Mouse (Mus musculus) liver, embryonic 15.5 days (tissue): ENCODE data around the gene Cobl. TPM values are rescaled to one million over a fixed set of nuclear protein-coding genes. Genes with fewer than 3 reads are reported as not detected.

Source experiments
- ATAC-seq: fragments of 200-750 bp; cut with Nextera tagmentation; 2 replicates; pipeline ENCODE4 v1.8.0; 2017; ENCODE audit warnings: moderate number of reproducible peaks, mild to moderate bottlenecking, moderate library complexity; ENCODE audit not compliant: insufficient read depth
- H3K27ac ChIP-seq: fragments of 300-500 bp; sonication (generic); replicated peaks from 2 replicates; pipeline ENCODE4 v1.5.1; 2015; ENCODE audit warnings: mild to moderate bottlenecking, inconsistent platforms
- H3K27me3 ChIP-seq: fragments of 300-500 bp; sonication (generic); 2 replicates; pipeline ENCODE4 v1.6.1; 2015; ENCODE audit warnings: mild to moderate bottlenecking, inconsistent platforms
- H3K36me3 ChIP-seq: fragments of 300-500 bp; sonication (generic); replicated peaks from 2 replicates; pipeline ENCODE4 v1.6.1; 2015; ENCODE audit warnings: moderate library complexity, mild to moderate bottlenecking, inconsistent platforms
- H3K4me1 ChIP-seq: fragments of 300-500 bp; sonication (generic); replicated peaks from 2 replicates; pipeline ENCODE4 v1.6.1; 2015; ENCODE audit warnings: inconsistent platforms
- H3K4me2 ChIP-seq: fragments of 300-500 bp; sonication (generic); 2 replicates; pipeline ENCODE4 v1.6.1; 2015; ENCODE audit warnings: moderate library complexity, mild to moderate bottlenecking, inconsistent platforms
- H3K4me3 ChIP-seq: fragments of 300-500 bp; sonication (generic); replicated peaks from 2 replicates; pipeline ENCODE4 v1.5.1; 2015; ENCODE audit warnings: mild to moderate bottlenecking, inconsistent platforms
- H3K9ac ChIP-seq: fragments of 300-500 bp; sonication (generic); 2 replicates; pipeline ENCODE4 v1.6.1; 2015; ENCODE audit warnings: moderate library complexity, mild to moderate bottlenecking, inconsistent platforms
- H3K9me3 ChIP-seq: fragments of 300-500 bp; sonication (generic); replicated peaks from 2 replicates; pipeline ENCODE4 v1.6.1; 2016; ENCODE audit warnings: inconsistent platforms
- WGBS: fragments of 180-500 bp; shearing (Covaris S2); methylation state at CpG from one replicate; pipeline ENCODE4 v1.1.7; 2015; ENCODE audit warnings: mixed read lengths; ENCODE audit not compliant: insufficient replicate concordance; 5-methylcytosine and 5-hydroxymethylcytosine counted together
- polyA plus RNA-seq: library from polyadenylated mRNA; unstranded; fragments of >200 nt; fragmentation: Nextera tagmentation; extraction: Ambion mirVana; gene quantifications from 2 replicates; pipeline ENCODE4 v1.2.1, GENCODE M21; 2015

The Cobl gene
- polyA plus RNA-seq, 1 experiment from 2014 or later: 3.2 TPM

DNA sequence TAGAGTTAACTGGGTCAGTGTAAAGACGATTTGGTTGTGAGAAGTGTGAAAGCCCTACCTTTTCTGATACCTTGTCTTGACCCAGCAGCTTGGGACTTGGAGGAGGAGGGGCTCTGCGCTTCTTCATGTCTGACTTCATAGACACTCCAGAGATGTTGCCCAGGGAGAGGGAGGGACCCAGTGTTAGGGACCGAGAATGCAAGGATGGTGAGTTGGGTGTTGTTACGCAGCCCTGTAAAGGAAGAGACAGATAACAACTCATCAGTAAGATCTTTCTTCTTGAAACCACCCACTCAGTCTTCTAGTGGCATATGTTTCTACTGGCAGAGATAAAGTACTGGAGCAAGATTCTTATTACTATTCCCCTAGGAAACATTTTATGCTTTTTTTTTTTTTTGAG, 121.1 kb downstream of the Cobl start:
- WGBS: 65% methylated on average over 4 of the region's 4 CpGs
- Histone ChIP-seq H3K27me3 (no peaks in the 10 kb centered on the region), H3K4me1 (no peaks in the 10 kb centered on the region), H3K36me3 (no peaks in the 10 kb centered on the region), H3K4me3 (no peak overlapping the region), H3K27ac (no peak overlapping the region), H3K9ac (no peak overlapping the region), H3K9me3 (no peaks in the 10 kb centered on the region), H3K4me2 (no peak overlapping the region)
- ATAC-seq: no peak

DNA sequence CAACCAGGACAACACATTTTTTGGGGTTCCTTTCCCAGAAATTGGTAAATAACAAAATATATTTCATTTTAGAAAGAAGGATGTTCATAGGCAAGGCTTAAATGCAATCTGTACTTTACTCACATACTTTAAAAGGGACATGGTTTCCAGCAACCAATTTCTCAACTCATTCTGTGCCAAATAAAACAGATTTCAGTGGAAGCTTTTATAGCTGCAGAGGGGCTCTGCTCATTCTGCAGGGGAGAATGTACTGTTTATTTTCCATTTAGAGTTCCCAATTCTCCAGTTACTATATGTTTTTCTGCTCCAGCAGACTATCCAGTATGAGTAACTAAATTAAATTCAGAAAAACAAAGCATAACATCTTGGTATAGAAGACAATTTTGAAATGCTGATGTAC, 124.1 kb downstream of the Cobl start:
- Histone ChIP-seq H3K36me3 (no peaks in the 10 kb centered on the region), H3K4me3 (no peak overlapping the region), H3K27ac (no peak overlapping the region), H3K27me3 (no peaks in the 10 kb centered on the region), H3K4me2 (no peak overlapping the region), H3K4me1 (no peaks in the 10 kb centered on the region), H3K9me3 (no peaks in the 10 kb centered on the region), H3K9ac (no peak overlapping the region)
- ATAC-seq: no peak

DNA sequence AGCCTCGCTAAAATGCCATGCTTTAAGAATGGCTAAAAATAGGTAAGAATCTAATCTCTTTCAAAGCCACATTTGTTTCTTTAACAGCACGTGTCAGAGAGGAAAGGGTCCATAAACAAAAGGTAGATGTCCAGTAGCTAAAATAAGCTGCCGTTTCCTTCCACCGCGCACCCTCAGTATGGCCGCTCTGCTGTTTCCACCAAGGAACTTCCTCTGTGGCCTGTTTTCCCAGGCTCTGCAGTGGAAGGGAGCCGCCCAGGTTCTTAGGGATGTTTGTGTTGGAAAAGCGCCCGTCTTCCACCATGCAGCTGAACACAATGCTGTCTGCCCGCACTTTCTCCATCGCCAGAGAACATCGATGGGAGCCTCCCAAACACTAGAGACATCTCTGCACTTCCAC, 128.6 kb downstream of the Cobl start:
- Histone ChIP-seq H3K4me3 (no peak overlapping the region), H3K27ac (no peak overlapping the region), H3K4me1 (no peaks in the 10 kb centered on the region), H3K4me2 (no peak overlapping the region), H3K9me3 (no peaks in the 10 kb centered on the region), H3K9ac (no peak overlapping the region), H3K36me3 (no peaks in the 10 kb centered on the region), H3K27me3 (no peaks in the 10 kb centered on the region)
- WGBS: 40% methylated on average over 12 of the region's 12 CpGs
- ATAC-seq: no peak

DNA sequence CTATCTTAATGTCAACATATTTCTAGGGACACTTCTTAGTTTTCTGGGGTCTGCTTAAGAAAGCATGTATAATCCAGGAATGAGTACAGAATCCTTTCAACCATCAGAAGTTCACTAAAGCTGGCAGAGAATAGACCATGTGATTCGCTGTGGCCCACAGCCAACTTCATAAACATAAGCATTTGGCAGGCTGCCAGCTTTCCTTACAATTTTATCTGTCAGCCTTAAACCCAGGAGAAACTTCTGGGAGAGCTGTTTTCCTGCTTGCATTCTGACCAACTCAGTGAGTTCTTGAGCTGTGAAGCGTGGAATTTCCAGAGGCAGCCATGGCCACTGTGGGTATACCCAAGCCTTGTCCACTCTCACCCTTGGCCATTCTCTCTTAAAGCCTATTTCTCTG, 132.8 kb downstream of the Cobl start:
- no peak for ATAC-seq
- H3K27ac ChIP-seq: no peak overlapping the region

DNA sequence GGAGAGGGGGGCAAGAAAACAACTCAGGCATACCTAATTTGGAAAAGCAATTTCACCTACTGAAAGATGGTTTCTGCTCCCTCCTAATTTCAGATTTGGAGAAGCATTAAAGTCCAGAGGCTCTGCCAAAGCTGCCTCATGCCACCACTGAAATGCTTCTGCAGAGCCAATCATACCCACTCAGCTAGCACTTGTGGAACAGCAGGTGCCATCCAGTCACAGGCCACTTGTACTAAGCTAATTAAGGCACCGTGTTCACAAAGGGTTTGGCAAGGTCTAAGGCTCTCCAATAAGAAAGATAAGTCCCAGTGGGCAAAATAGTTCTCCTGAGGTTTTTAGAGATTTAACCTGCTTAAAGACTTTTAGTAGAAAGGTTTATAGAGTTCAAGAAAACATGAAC, 143.3 kb downstream of the Cobl start:
- Histone ChIP-seq H3K9ac (no peak overlapping the region), H3K36me3 (no peaks in the 10 kb centered on the region), H3K9me3 (no peaks in the 10 kb centered on the region), H3K27me3 (no peaks in the 10 kb centered on the region), H3K27ac (no peak overlapping the region), H3K4me2 (no peak overlapping the region), H3K4me1 (no peaks in the 10 kb centered on the region), H3K4me3 (no peak overlapping the region)
- 67% methylated on average over 1 of the region's 1 CpGs for WGBS
- ATAC-seq: no peak

More for the DNA sequence above, 132.8 kb downstream of the Cobl start:
- no peak overlapping the region for H3K9ac ChIP-seq
- H3K4me3 ChIP-seq: no peak overlapping the region
- WGBS: 45% methylated on average over 2 of the region's 2 CpGs
- no peak overlapping the region for H3K4me2 ChIP-seq
- no peaks in the 10 kb centered on the region for H3K36me3 ChIP-seq
- no peaks in the 10 kb centered on the region for H3K4me1 ChIP-seq
- no peaks in the 10 kb centered on the region for H3K9me3 ChIP-seq
- no peaks in the 10 kb centered on the region for H3K27me3 ChIP-seq

DNA sequence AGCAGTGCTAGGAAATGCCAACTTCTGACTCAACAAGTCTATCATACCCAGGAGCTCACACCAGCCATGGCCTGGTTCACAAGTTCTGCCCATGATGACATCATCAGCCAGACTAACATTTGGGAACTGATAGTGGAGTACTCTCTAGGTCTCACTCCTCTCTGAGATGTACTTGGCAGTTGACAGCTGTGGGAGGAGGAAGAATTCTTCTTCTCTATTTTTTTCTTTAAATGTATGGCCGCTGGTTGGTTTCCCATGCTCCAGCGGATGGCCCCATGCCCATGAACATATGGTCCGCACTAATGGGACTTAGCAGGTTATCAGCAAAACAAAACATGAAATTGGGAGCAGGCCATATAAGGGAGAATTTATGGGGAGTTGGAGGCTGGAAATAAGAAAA, 145.4 kb downstream of the Cobl start:
- Histone ChIP-seq H3K9ac (no peak overlapping the region), H3K4me1 (no peaks in the 10 kb centered on the region), H3K4me2 (no peak overlapping the region), H3K4me3 (no peak overlapping the region), H3K27me3 (no peaks in the 10 kb centered on the region), H3K36me3 (no peaks in the 10 kb centered on the region), H3K9me3 (no peaks in the 10 kb centered on the region), H3K27ac (no peak overlapping the region)
- ATAC-seq: no peak
- WGBS: 63% methylated on average over 3 of the region's 3 CpGs

DNA sequence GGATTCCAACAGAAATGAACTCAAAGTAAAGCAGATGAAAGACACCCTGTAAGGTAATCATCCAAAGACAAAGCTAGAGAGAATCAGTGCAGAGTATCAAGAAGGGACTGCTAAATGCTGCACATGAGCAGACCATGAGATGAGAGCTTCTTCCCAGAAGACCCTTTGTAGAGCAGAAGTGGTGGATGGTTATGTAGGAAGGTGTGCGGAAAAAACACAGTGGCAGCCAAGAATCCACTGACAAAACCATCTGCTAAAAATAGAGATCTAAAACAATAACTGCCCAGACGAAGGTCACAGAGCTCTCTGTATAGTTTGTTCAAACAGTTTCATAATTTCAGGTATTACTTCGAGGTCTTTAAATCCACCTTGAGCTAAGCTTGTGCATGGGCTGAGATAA, 149.1 kb downstream of the Cobl start:
- WGBS: 52% methylated on average over 3 of the region's 3 CpGs
- H3K9ac ChIP-seq: no peak overlapping the region

DNA sequence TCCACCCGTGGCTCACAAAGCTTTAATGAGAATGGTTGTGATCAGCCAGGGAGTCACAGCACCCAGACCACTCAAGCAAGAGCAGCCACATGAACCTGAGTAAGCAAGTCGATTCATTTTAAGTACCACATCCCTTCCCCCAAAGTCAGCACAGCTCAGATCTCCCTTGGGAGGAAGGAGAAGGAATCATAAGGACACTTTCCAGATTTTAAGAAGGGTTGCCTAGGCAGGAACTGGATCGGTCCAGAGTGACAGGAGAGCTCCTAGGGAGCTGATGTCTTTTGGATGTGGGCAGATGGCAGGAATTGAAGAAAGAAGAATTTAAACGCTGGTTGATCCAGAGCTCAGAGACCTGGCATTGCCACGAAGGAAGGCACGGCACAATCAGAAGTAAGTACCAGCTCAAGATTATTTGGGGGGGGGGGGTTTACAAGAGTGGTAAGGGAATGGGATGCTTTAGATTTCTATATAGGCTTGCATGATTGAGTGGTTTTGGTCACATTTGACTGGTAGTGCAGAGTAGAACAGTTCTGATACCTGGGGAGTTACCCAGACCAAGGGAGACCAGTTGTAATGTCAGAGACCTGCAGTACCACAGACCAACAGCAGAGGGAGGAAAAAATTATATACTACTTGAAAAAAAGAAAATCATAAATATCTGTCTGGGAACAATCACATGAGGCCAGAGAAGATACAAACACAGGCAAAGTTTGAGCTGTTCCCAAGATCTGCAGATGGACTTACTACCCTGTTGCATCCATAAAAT, 150.3 kb downstream of the Cobl start:
- H3K36me3 ChIP-seq: no peaks in the 10 kb centered on the region
- H3K4me2 ChIP-seq: no peak overlapping the region
- H3K27me3 ChIP-seq: no peaks in the 10 kb centered on the region
- WGBS: 59% methylated on average over 6 of the region's 6 CpGs
- no peak for ATAC-seq
- no peak overlapping the region for H3K27ac ChIP-seq
- H3K9me3 ChIP-seq: no peaks in the 10 kb centered on the region
- H3K4me1 ChIP-seq: no peaks in the 10 kb centered on the region
- no peak overlapping the region for H3K9ac ChIP-seq
- H3K4me3 ChIP-seq: no peak overlapping the region

More for the DNA sequence above, 149.1 kb downstream of the Cobl start:
- Histone ChIP-seq H3K4me1 (no peaks in the 10 kb centered on the region), H3K9me3 (no peaks in the 10 kb centered on the region), H3K36me3 (no peaks in the 10 kb centered on the region), H3K4me3 (no peak overlapping the region), H3K27ac (no peak overlapping the region), H3K27me3 (no peaks in the 10 kb centered on the region), H3K4me2 (no peak overlapping the region)
- no peak for ATAC-seq

DNA sequence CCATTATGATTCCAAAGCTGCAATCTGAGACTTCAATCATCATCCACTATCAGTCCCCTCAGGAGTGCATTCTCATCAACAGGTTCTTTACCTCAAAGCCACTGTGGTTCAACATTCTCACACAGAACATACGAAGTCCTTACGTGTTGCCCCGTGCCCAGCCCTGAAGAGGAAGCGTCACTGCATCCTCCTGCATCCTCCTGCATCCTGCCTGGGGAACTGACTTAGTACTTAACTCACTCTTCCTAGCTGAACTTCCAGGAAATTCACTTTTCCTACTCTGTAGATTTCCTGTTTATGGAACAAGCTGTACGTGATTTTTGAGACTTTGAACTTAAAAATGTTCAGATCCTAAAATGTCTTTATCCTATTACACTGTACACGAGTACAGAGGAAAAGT, 153.3 kb downstream of the Cobl start:
- H3K27me3 ChIP-seq: no peaks in the 10 kb centered on the region
- H3K27ac ChIP-seq: no peak overlapping the region
- H3K9me3 ChIP-seq: no peaks in the 10 kb centered on the region
- WGBS: 32% methylated on average over 6 of the region's 6 CpGs
- H3K4me2 ChIP-seq: no peak overlapping the region
- no peaks in the 10 kb centered on the region for H3K4me1 ChIP-seq
- no peaks in the 10 kb centered on the region for H3K36me3 ChIP-seq
- no peak overlapping the region for H3K9ac ChIP-seq
- H3K4me3 ChIP-seq: no peak overlapping the region
- no peak for ATAC-seq

DNA sequence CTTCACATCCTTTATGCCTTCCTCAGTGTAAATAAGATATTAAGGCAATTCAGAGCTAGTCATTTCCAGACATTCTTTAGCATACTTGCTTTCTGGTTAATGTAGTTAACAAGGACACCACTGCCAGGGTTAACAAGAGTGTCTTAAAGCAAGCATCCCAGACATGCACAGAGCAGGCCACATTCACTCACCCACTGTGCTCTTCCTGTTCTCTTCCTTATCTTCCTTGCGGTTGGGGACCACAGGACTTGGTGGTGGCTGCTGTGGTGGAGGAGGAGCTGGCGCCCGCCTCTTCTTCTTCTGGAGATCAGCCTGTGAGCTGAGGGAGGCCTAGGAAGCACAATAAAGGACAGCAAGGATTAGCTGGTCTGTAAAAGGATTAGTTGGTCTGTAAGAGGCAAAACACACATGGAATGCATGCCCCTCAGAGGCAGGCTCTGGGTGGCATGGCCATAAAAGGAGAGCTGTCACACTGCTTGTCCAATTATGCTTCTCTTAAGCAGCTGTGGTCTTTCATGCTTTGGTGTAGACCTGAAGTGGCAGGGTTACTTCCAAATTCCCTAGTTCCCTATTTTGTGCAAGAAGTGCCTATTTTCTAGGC, 155.2 kb downstream of the Cobl start:
- Histone ChIP-seq H3K9me3 (no peaks in the 10 kb centered on the region), H3K4me2 (no peak overlapping the region), H3K9ac (no peak overlapping the region), H3K27me3 (no peaks in the 10 kb centered on the region), H3K36me3 (no peaks in the 10 kb centered on the region), H3K4me3 (no peak overlapping the region), H3K4me1 (no peaks in the 10 kb centered on the region), H3K27ac (no peak overlapping the region)
- 10% methylated on average over 3 of the region's 3 CpGs for WGBS
- ATAC-seq: no peak

DNA sequence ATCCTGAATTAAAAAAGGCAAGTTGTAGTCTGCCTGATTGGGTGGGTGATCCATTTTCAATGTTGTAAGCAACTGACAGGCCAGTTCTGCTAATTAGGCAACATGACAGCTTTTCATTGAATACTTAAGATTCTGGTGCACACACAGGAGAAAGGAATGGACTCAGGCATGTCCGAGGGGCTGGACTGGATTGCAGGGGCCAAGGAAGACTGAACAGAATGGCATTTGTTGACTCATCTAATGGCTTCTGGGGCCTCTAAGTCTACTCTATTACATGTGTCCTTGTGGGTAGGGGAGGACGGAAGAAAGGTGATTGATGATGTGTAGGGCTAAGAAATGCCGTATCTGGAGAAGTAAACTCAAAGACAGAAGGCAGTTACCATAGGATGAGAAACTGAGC, 159.9 kb downstream of the Cobl start:
- ATAC-seq: no peak
- WGBS: 49% methylated on average over 3 of the region's 3 CpGs
- no peak overlapping the region for H3K4me2 ChIP-seq

More for the DNA sequence above, 159.9 kb downstream of the Cobl start:
- Histone ChIP-seq H3K36me3 (no peaks in the 10 kb centered on the region), H3K9ac (no peak overlapping the region), H3K4me3 (no peak overlapping the region), H3K9me3 (no peaks in the 10 kb centered on the region), H3K4me1 (no peaks in the 10 kb centered on the region), H3K27ac (no peak overlapping the region), H3K27me3 (no peaks in the 10 kb centered on the region)
